Mouse (Mus musculus): ENCODE data around the gene Morc4.
A peak's percentile ranks its signal among the peaks of the same experiment; 100 is the strongest.

DNA sequence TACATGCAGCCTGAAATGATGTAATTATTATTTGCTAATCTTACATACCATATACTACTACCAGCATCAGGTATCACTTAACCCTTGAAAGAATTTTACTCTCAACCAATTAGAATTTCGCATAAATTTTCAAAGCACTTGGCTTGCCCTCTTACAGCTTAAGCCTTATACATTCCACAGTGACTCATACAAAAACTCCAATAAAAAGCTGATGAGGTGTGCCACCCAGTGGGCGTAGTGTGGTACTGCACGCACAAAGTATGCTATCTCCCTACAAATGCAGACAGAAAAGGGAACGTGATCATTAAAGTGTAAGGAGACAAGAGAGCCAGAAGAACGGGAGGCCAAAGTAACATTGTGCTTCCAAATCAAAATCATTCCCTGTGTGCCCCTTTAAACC, 39.0 kb downstream of the Morc4 start:
- peak; percentile 29; the same call in 1 of the 2 replicates for TF ChIP-seq CTCF (IDR thresholded peaks at IDR 0.05; ENCODE audit: extremely low read depth, insufficient read depth, insufficient read length, insufficient replicate concordance)
- no peak for TF ChIP-seq POLR2A (IDR thresholded peaks at IDR 0.05; ENCODE audit: low read depth, low read length)

Data from spleen, adult 2 months (tissue).